Mouse (Mus musculus): ENCODE measurements at regions not wholly inside any gene's neighbourhood (a gene's known extent, or its start where the extent isn't known, plus 50 kb on each side); places are given as distances from the start of the nearest gene placed in this dataset.

DNA sequence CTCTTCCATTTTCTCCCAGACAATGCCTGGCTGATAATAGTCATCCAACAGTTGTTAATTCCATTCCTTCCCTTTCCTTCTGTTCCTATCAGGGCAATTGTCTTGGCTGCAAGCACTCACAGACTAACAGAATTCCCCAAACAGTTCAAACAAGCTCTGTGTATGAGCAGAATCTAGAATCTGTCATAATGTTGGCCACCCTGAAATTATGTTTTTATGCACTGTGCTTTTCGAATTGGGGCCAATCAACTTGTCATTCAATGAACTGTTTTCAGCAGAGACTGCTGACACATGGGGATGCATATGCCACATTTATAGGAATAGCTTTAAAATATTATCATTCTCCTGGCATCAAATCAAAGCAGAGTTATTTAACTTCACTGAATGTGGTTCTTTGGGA is 235.8 kb upstream of the Tmtc4 start:
- H3K27ac ChIP-seq (ENCODE audit: low read length) = no peak overlapping the region
- ATAC-seq (ENCODE audit: insufficient number of reproducible peaks, insufficient read depth, low FRiP score, low read depth) = no peak

GRCm38 (mm10) chr14:123210241-123210640 is 226.4 kb upstream of the Tmtc4 start:
- H3K27ac ChIP-seq (ENCODE audit: low read length) = no peak overlapping the region
- no peak overlapping the region for H3K9ac ChIP-seq (replicated peaks; ENCODE audit: low read depth, low read length)
- ATAC-seq (ENCODE audit: insufficient number of reproducible peaks, insufficient read depth, low FRiP score, low read depth) = no peak
- H3K4me1 ChIP-seq (ENCODE audit: control insufficient read depth, insufficient read depth, low read length) = no peaks in the 10 kb centered on the region
- no peak overlapping the region for H3K4me2 ChIP-seq (replicated peaks; ENCODE audit: low read depth, low read length)
- H3K36me3 ChIP-seq (ENCODE audit: control insufficient read depth, insufficient read depth, low read length) = no peaks in the 10 kb centered on the region
- 78% methylated on average over 3 of the region's 3 CpGs for WGBS
- H3K4me3 ChIP-seq (ENCODE audit: low read depth, low read length) = no peak overlapping the region
- H3K27me3 ChIP-seq (ENCODE audit: control insufficient read depth, insufficient read depth, low read length) = no peaks in the 10 kb centered on the region
- no peaks in the 10 kb centered on the region for H3K9me3 ChIP-seq (ENCODE audit: control insufficient read depth, low read depth, low read length)

More for the DNA sequence above, 235.8 kb upstream of the Tmtc4 start:
- H3K9me3 ChIP-seq (ENCODE audit: control insufficient read depth, low read depth, low read length) = no peaks in the 10 kb centered on the region
- H3K9ac ChIP-seq (replicated peaks; ENCODE audit: low read depth, low read length) = no peak overlapping the region
- no peak overlapping the region for H3K4me3 ChIP-seq (ENCODE audit: low read depth, low read length)
- no peaks in the 10 kb centered on the region for H3K27me3 ChIP-seq (ENCODE audit: control insufficient read depth, insufficient read depth, low read length)
- H3K4me1 ChIP-seq (ENCODE audit: control insufficient read depth, insufficient read depth, low read length) = no peaks in the 10 kb centered on the region
- WGBS = 73% methylated on average over 1 of the region's 1 CpGs
- no peaks in the 10 kb centered on the region for H3K36me3 ChIP-seq (ENCODE audit: control insufficient read depth, insufficient read depth, low read length)
- no peak overlapping the region for H3K4me2 ChIP-seq (replicated peaks; ENCODE audit: low read depth, low read length)

- WGBS = 59% methylated on average over 2 of the region's 2 CpGs
- no peak for ATAC-seq (ENCODE audit: insufficient number of reproducible peaks, insufficient read depth, low FRiP score, low read depth)
- Histone ChIP-seq H3K4me3 (ENCODE audit: low read depth, low read length) (no peak overlapping the region), H3K9ac (replicated peaks; ENCODE audit: low read depth, low read length) (no peak overlapping the region), H3K9me3 (ENCODE audit: control insufficient read depth, low read depth, low read length) (no peaks in the 10 kb centered on the region), H3K36me3 (ENCODE audit: control insufficient read depth, insufficient read depth, low read length) (no peaks in the 10 kb centered on the region), H3K27me3 (ENCODE audit: control insufficient read depth, insufficient read depth, low read length) (no peaks in the 10 kb centered on the region), H3K27ac (ENCODE audit: low read length) (no peak overlapping the region), H3K4me1 (ENCODE audit: control insufficient read depth, insufficient read depth, low read length) (no peaks in the 10 kb centered on the region), H3K4me2 (replicated peaks; ENCODE audit: low read depth, low read length) (no peak overlapping the region)
These were observed 219.0 kb upstream of the Tmtc4 start for GRCm38 (mm10) chr14:123202848-123203247.

GRCm38 (mm10) chr14:123202313-123202712 is 218.5 kb upstream of the Tmtc4 start:
- Histone ChIP-seq H3K4me2 (replicated peaks; ENCODE audit: low read depth, low read length) (no peak overlapping the region), H3K4me3 (ENCODE audit: low read depth, low read length) (no peak overlapping the region), H3K27ac (ENCODE audit: low read length) (no peak overlapping the region), H3K27me3 (ENCODE audit: control insufficient read depth, insufficient read depth, low read length) (no peaks in the 10 kb centered on the region), H3K4me1 (ENCODE audit: control insufficient read depth, insufficient read depth, low read length) (no peaks in the 10 kb centered on the region), H3K36me3 (ENCODE audit: control insufficient read depth, insufficient read depth, low read length) (no peaks in the 10 kb centered on the region), H3K9ac (replicated peaks; ENCODE audit: low read depth, low read length) (no peak overlapping the region), H3K9me3 (ENCODE audit: control insufficient read depth, low read depth, low read length) (no peaks in the 10 kb centered on the region)
- no peak for ATAC-seq (ENCODE audit: insufficient number of reproducible peaks, insufficient read depth, low FRiP score, low read depth)
- 51% methylated on average over 4 of the region's 4 CpGs for WGBS

DNA sequence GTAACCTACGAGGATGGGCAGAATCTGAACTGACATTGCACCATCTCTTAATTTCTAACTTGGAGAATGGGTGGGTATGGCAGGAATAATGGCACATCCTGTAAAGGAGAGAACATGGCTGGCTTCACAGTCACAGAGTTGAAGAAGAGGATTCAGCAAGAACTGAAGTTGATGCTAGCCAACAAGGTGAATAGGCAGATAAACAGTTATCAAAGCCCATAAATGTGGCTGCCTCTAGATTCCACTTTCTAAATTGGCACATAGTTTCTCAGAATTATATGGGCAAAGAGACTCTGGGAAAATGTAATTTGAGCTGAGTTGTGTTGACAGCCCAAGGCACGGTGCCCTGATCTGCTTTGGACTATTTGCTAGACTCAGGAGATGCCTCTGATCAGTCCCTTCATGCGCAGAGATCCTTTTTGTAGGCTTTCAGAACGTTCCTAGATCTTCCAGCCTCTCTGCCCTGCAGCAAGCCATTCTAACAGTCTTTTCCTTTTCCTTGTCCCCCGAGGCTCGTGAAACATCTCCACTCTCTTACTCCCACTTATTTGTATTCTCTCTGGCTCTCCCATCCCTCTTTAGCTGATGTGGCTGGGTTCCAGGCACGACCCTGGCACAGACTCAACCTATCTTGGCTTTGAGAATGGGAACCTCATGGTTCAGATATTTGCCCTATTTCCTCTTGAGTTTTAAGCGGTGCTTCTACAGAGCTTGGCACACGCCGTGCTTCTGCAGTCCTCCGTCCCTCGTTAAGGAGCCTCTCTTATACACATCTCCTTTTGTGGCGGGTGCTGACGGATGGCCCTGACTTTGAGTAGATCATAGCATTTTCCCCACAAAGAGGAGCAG is 217.8 kb upstream of the Tmtc4 start:
- no peaks in the 10 kb centered on the region for H3K9me3 ChIP-seq (ENCODE audit: control insufficient read depth, low read depth, low read length)
- WGBS = 50% methylated on average over 14 of the region's 14 CpGs
- H3K36me3 ChIP-seq (ENCODE audit: control insufficient read depth, insufficient read depth, low read length) = no peaks in the 10 kb centered on the region
- no peak overlapping the region for H3K4me2 ChIP-seq (replicated peaks; ENCODE audit: low read depth, low read length)
- no peaks in the 10 kb centered on the region for H3K4me1 ChIP-seq (ENCODE audit: control insufficient read depth, insufficient read depth, low read length)
- peak; percentile 46; the same call in 1 of the 2 replicates for ATAC-seq (ENCODE audit: insufficient number of reproducible peaks, insufficient read depth, low FRiP score, low read depth)
- H3K4me3 ChIP-seq (ENCODE audit: low read depth, low read length) = no peak overlapping the region
- no peak overlapping the region for H3K9ac ChIP-seq (replicated peaks; ENCODE audit: low read depth, low read length)
- H3K27me3 ChIP-seq (ENCODE audit: control insufficient read depth, insufficient read depth, low read length) = no peaks in the 10 kb centered on the region
- H3K27ac ChIP-seq (ENCODE audit: low read length) = no peak overlapping the region

GRCm38 (mm10) chr14:123199111-123199510 is 215.3 kb upstream of the Tmtc4 start:
- 89% methylated on average over 3 of the region's 3 CpGs for WGBS
- no peaks in the 10 kb centered on the region for H3K27me3 ChIP-seq (ENCODE audit: control insufficient read depth, insufficient read depth, low read length)
- no peak overlapping the region for H3K9ac ChIP-seq (replicated peaks; ENCODE audit: low read depth, low read length)
- H3K27ac ChIP-seq (ENCODE audit: low read length) = no peak overlapping the region
- no peak overlapping the region for H3K4me2 ChIP-seq (replicated peaks; ENCODE audit: low read depth, low read length)
- no peak overlapping the region for H3K4me3 ChIP-seq (ENCODE audit: low read depth, low read length)
- ATAC-seq (ENCODE audit: insufficient number of reproducible peaks, insufficient read depth, low FRiP score, low read depth) = no peak
- H3K4me1 ChIP-seq (ENCODE audit: control insufficient read depth, insufficient read depth, low read length) = no peaks in the 10 kb centered on the region
- no peaks in the 10 kb centered on the region for H3K36me3 ChIP-seq (ENCODE audit: control insufficient read depth, insufficient read depth, low read length)
- no peaks in the 10 kb centered on the region for H3K9me3 ChIP-seq (ENCODE audit: control insufficient read depth, low read depth, low read length)

DNA sequence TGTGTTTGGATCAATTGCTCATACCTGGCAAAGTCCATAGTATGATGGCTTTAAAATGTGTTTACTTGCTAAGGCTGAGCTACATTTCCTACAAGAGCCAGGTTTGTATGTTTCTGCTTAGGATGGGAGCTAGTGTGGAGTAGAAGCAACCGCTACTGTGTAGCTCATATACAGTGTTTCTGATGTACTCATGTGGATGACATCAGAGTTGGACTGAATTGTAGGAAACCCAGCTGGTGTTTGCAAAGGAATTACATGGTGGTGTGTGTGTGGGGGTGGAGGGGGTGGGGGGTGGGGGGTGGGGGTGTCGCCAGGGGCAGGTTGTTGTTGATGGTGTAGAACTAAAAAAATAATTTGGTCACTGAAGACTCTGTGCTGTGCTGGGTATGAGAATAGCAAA is 208.7 kb upstream of the Tmtc4 start:
- H3K4me1 ChIP-seq (ENCODE audit: control insufficient read depth, insufficient read depth, low read length) = no peaks in the 10 kb centered on the region
- 74% methylated on average over 2 of the region's 2 CpGs for WGBS
- no peak overlapping the region for H3K27ac ChIP-seq (ENCODE audit: low read length)
- no peaks in the 10 kb centered on the region for H3K36me3 ChIP-seq (ENCODE audit: control insufficient read depth, insufficient read depth, low read length)
- H3K9ac ChIP-seq (replicated peaks; ENCODE audit: low read depth, low read length) = no peak overlapping the region
- H3K4me2 ChIP-seq (replicated peaks; ENCODE audit: low read depth, low read length) = no peak overlapping the region
- H3K27me3 ChIP-seq (ENCODE audit: control insufficient read depth, insufficient read depth, low read length) = no peaks in the 10 kb centered on the region
- no peak for ATAC-seq (ENCODE audit: insufficient number of reproducible peaks, insufficient read depth, low FRiP score, low read depth)
- no peak overlapping the region for H3K4me3 ChIP-seq (ENCODE audit: low read depth, low read length)
- no peaks in the 10 kb centered on the region for H3K9me3 ChIP-seq (ENCODE audit: control insufficient read depth, low read depth, low read length)

DNA sequence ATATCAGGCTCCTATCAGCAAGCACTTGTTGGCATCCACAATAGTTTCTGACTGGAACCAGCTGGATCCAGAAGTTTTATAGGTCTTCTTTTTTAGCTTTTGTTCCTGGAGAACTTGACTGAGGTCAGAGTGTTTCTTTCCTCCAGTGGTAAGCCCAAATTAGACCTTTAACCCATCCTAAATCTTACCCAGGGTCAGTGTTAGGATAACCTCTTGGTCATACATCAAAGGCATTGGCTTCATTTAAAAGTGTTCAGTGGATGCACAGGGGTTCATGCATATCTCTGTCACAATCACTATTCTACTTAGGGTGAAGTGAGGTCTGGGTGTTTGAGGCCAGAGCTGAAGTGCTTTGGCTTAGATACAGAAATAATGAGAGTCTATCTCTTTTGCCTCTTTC is 206.9 kb upstream of the Tmtc4 start:
- no peaks in the 10 kb centered on the region for H3K27me3 ChIP-seq (ENCODE audit: control insufficient read depth, insufficient read depth, low read length)
- H3K27ac ChIP-seq (ENCODE audit: low read length) = no peak overlapping the region
- no peak for ATAC-seq (ENCODE audit: insufficient number of reproducible peaks, insufficient read depth, low FRiP score, low read depth)

More for the DNA sequence above, 206.9 kb upstream of the Tmtc4 start:
- Histone ChIP-seq H3K4me1 (ENCODE audit: control insufficient read depth, insufficient read depth, low read length) (no peaks in the 10 kb centered on the region), H3K4me2 (replicated peaks; ENCODE audit: low read depth, low read length) (no peak overlapping the region), H3K4me3 (ENCODE audit: low read depth, low read length) (no peak overlapping the region), H3K36me3 (ENCODE audit: control insufficient read depth, insufficient read depth, low read length) (no peaks in the 10 kb centered on the region), H3K9ac (replicated peaks; ENCODE audit: low read depth, low read length) (no peak overlapping the region), H3K9me3 (ENCODE audit: control insufficient read depth, low read depth, low read length) (no peaks in the 10 kb centered on the region)

Data from stomach, embryonic 14.5 days (tissue).